Mouse (Mus musculus): ENCODE results near the gene Aipl1.

DNA sequence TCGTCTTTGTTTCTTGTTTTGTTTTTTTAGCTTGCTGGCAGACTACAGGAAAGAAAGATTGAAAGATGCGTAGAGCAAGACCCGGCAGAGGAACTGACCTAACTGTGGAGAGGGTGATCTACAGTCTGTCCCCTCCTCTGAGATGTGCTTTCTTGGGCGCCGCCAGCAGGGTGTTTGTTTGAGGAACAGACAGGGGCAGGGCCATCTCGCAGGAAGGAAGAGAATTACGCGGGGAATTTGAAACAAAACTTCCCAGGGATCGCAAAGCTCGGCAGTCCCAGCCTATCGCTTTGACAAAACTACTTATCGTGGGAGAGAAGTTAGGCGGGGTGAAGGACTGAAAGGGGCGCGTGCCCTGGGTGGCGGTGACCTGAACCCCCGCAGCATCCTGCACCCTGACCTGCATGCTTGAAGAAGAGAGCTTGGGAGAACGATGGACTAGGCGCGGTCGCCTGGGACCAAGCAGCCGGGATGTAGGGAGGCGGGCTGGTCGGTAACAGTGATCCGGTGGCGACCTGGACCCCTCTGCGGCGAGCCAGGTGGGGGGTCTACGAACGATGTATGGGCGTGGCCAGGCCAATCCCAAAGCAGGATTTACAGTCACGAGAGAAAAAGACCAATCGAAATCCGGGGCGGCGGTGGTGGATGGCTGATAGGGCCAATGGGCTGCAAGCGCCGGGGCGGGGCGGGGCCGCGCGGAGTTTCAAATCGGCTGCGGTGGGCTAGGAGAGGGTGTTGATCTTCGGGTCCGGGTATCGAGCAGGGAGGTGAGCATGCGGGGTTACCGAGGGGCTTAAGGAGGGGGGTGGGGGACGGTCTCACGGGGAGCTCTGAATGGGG lies 4.7 kb upstream of the Aipl1 start, which contains the start of gene Pimreg:
- TF ChIP-seq CTCF (IDR thresholded peaks at IDR 0.05; ENCODE audit: borderline replicate concordance, control insufficient read depth, extremely low read depth, insufficient read depth, low read length, poor library complexity) (peak; percentile 30; the same call in 1 of the 2 replicates), POLR2A (IDR thresholded peaks at IDR 0.05; ENCODE audit: control insufficient read depth, extremely low read depth, insufficient read depth, low read length, poor library complexity) (0 out of 2 replicates have a peak, but pooled peaks have one; percentile 24)
